Mouse (Mus musculus): Measurements from ENCODE around the gene Ndufs2. TPM values are rescaled to one million over a fixed set of nuclear protein-coding genes. Genes with fewer than 3 reads are reported as not detected.

Ndufs2 gene
- 267 and 268 TPM in 2 replicates for polyA plus RNA-seq (2016; fragmentation: Nextera tagmentation; extraction: Ambion mirVana)

- peaks cover 23% of the 10 kb centered on the region for H3K36me3 ChIP-seq
- H3K27me3 ChIP-seq (ENCODE audit: low read depth, poor library complexity, severe bottlenecking), result peaks cover 4% of the 10 kb centered on the region; the same call in 1 of the 2 replicates
- DNase-seq (ENCODE audit: low spot score), result peak; percentile 46
- H3K4me1 ChIP-seq, result peaks cover 69% of the 10 kb centered on the region
- 10% methylated on average over 26 of the region's 26 CpGs for WGBS
- peak within 1 kb of the TSS; percentile 86 for H3K27ac ChIP-seq (replicated peaks)
- H3K9me3 ChIP-seq (replicated peaks), result no peaks in the 10 kb centered on the region
- peak within 1 kb of the TSS; percentile 53 for H3K4me3 ChIP-seq
These were observed at the start of gene Ndufs2 for GRCm38 (mm10) chr1:171250680-171251593. TSS of gene Ndufs2 (minus strand) at chr1:171251388.

DNA sequence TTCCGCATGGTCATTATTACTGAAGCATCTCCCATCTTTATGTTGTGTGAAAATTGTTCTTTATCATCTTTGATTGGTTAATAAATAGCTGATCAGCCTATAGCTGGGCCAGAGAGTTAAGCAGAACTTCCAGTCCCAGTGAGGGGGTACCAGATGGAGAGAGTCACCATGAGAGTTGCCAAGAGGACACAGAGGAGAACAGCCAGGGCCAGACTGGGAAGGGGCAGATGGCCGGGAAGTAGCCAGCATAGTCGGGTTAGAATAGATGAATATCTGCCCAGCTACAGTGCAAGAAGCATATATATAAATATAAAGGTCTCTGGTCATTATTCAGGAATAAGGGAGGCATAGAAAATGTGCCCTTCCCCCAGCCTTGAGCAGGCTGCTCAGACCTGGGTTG is 47.0 kb upstream of the Ndufs2 start:
- H3K4me3 ChIP-seq, result no peak overlapping the region
- H3K4me1 ChIP-seq, result peaks cover 8% of the 10 kb centered on the region
- no peak for DNase-seq (ENCODE audit: low spot score)
- H3K27me3 ChIP-seq (ENCODE audit: low read depth, poor library complexity, severe bottlenecking), result peaks cover 33% of the 10 kb centered on the region
- no peak overlapping the region for H3K27ac ChIP-seq (replicated peaks)
- 79% methylated on average over 3 of the region's 3 CpGs for WGBS
- no peaks in the 10 kb centered on the region for H3K9me3 ChIP-seq (replicated peaks)
- H3K36me3 ChIP-seq, result no peaks in the 10 kb centered on the region

DNA sequence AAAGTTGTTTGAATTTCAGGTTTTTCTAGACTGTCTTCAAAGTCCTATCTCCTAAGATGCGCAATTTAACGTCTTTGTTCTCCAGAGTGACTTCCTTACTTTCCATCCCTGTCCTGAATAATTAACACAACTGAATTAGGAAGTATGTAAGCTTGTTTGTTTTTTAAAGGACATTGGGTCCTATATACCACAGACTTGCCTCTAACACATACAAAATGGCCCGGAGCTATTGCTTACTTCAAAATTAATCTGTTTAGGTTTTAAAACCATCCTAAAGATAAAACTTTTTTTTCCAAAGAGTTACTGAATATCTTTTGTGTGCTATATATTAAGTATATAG is 43.8 kb upstream of the Ndufs2 start:
- Histone ChIP-seq H3K36me3 (peaks cover 2% of the 10 kb centered on the region), H3K27me3 (ENCODE audit: low read depth, poor library complexity, severe bottlenecking) (peaks cover 33% of the 10 kb centered on the region), H3K9me3 (replicated peaks) (no peaks in the 10 kb centered on the region), H3K27ac (replicated peaks) (peak overlapping the region; percentile 98), H3K4me1 (peaks cover 10% of the 10 kb centered on the region), H3K4me3 (peak overlapping the region; percentile 72)
- WGBS, result 19% methylated on average over 3 of the region's 3 CpGs
- DNase-seq (ENCODE audit: low spot score), result no peak

- Histone ChIP-seq H3K4me3 (peak within 1 kb of the TSS; percentile 72), H3K4me1 (peaks cover 10% of the 10 kb centered on the region), H3K36me3 (peaks cover 8% of the 10 kb centered on the region), H3K27me3 (ENCODE audit: low read depth, poor library complexity, severe bottlenecking) (peaks cover 33% of the 10 kb centered on the region), H3K9me3 (replicated peaks) (no peaks in the 10 kb centered on the region), H3K27ac (replicated peaks) (peak within 1 kb of the TSS; percentile 98)
- DNase-seq (ENCODE audit: low spot score), result peak; percentile 85
- WGBS, result under 1% methylated on average over 42 of the region's 42 CpGs
These were observed 43.3 kb upstream of the Ndufs2 start, which contains the start of gene Ufc1 for GRCm38 (mm10) chr1:171294298-171295062. TSS of gene Ufc1 (minus strand) at chr1:171295024.

DNA sequence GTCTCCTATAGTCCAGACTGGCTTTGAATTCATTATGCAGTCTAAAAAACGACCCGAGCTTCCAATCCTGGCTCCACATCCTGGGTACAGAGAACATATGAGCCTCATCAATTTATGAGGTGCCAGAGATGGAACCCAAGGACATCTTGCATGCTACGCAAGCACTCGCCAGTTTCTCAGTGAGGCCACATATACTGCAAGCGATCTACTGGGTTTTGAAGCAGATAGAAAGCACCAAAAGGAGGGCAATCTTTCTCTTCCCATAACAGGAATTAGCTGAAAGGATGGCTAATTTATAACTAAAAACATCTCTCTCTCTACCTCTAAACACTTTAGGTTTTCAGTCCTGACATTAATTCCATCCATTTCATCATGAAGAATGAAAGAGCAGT is 42.7 kb upstream of the Ndufs2 start:
- no peak for DNase-seq (ENCODE audit: low spot score)
- Histone ChIP-seq H3K36me3 (peaks cover 14% of the 10 kb centered on the region), H3K27me3 (ENCODE audit: low read depth, poor library complexity, severe bottlenecking) (peaks cover 33% of the 10 kb centered on the region), H3K27ac (replicated peaks) (peak overlapping the region; percentile 98), H3K4me3 (peak overlapping the region; percentile 72), H3K4me1 (peaks cover 10% of the 10 kb centered on the region), H3K9me3 (replicated peaks) (no peaks in the 10 kb centered on the region)
- 57% methylated on average over 5 of the region's 5 CpGs for WGBS

GRCm38 (mm10) chr1:171293351-171293750 is 42.2 kb upstream of the Ndufs2 start:
- Histone ChIP-seq H3K9me3 (replicated peaks) (no peaks in the 10 kb centered on the region), H3K27me3 (ENCODE audit: low read depth, poor library complexity, severe bottlenecking) (peaks cover 30% of the 10 kb centered on the region), H3K4me1 (peaks cover 15% of the 10 kb centered on the region), H3K36me3 (peaks cover 19% of the 10 kb centered on the region), H3K27ac (replicated peaks) (no peak overlapping the region), H3K4me3 (peak overlapping the region; percentile 72)
- no peak for DNase-seq (ENCODE audit: low spot score)
- 95% methylated on average over 3 of the region's 3 CpGs for WGBS

DNA sequence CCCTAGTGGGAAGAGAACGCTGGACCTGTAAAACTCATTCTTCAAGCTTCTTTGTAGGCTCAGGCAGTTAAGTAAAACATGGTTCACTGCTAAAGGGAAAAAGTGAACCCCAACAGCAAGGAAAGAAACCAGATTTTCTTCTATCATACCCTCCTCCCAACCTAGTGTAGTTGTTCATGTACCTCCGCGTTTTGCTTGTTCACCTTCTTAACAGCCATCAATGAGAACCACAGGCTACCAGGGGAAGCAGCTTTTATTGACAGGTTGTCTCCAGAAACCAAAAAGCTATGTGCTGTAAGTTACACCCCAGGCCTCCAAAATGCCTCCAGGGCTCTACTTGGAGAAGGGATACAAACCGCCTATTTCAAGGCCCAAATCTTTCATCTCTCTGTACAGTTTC is 37.1 kb upstream of the Ndufs2 start:
- DNase-seq (ENCODE audit: low spot score), result no peak
- peaks cover 35% of the 10 kb centered on the region for H3K4me1 ChIP-seq
- WGBS, result 70% methylated on average over 4 of the region's 4 CpGs
- peak overlapping the region; percentile 100 for H3K27ac ChIP-seq (replicated peaks)
- H3K36me3 ChIP-seq, result peaks cover 55% of the 10 kb centered on the region
- peak overlapping the region; percentile 98 for H3K4me3 ChIP-seq
- H3K27me3 ChIP-seq (ENCODE audit: low read depth, poor library complexity, severe bottlenecking), result no peaks in the 10 kb centered on the region
- no peaks in the 10 kb centered on the region for H3K9me3 ChIP-seq (replicated peaks)

- peak within 1 kb of the TSS; percentile 100 for H3K27ac ChIP-seq (replicated peaks)
- peak; percentile 95 for DNase-seq (ENCODE audit: low spot score)
- under 1% methylated on average over 49 of the region's 49 CpGs for WGBS
- H3K27me3 ChIP-seq (ENCODE audit: low read depth, poor library complexity, severe bottlenecking), result no peaks in the 10 kb centered on the region
- peaks cover 32% of the 10 kb centered on the region for H3K4me1 ChIP-seq
- peak within 1 kb of the TSS; percentile 98 for H3K4me3 ChIP-seq
- H3K9me3 ChIP-seq (replicated peaks), result no peaks in the 10 kb centered on the region
- peaks cover 64% of the 10 kb centered on the region for H3K36me3 ChIP-seq
These were observed 36.2 kb upstream of the Ndufs2 start, which contains the start of gene Usp21 for GRCm38 (mm10) chr1:171287136-171288081. TSS of gene Usp21 (minus strand) at chr1:171287991.

DNA sequence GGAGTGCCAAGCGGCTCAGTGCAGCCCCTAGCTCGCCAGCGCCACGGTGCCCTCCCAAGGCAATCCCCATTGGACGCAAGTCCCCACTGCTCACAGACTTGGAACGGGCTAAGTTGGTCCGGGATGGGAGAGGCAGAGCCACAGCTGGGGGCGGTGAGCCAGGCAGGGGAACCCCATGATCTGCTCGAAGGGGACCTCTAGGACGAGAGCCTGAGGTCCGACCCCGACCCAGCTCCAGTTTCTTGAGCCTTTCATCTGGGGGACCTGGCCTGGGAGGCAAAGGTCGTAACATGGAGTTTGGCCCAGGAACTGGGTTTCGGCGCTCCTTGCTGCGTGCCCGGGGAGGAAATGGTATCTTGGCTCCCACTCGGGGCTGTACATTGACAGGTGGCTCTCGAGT is 35.3 kb upstream of the Ndufs2 start:
- H3K36me3 ChIP-seq, result peaks cover 69% of the 10 kb centered on the region
- peak overlapping the region; percentile 100 for H3K27ac ChIP-seq (replicated peaks)
- WGBS, result 91% methylated on average over 19 of the region's 19 CpGs
- DNase-seq (ENCODE audit: low spot score), result no peak
- H3K4me1 ChIP-seq, result peaks cover 41% of the 10 kb centered on the region
- peak overlapping the region; percentile 98 for H3K4me3 ChIP-seq
- no peaks in the 10 kb centered on the region for H3K9me3 ChIP-seq (replicated peaks)
- H3K27me3 ChIP-seq (ENCODE audit: low read depth, poor library complexity, severe bottlenecking), result no peaks in the 10 kb centered on the region

GRCm38 (mm10) chr1:171285096-171285892 is 34.1 kb upstream of the Ndufs2 start:
- 88% methylated on average over 20 of the region's 20 CpGs for WGBS
- Histone ChIP-seq H3K36me3 (peaks cover 69% of the 10 kb centered on the region), H3K4me1 (peaks cover 49% of the 10 kb centered on the region), H3K4me3 (peak overlapping the region; percentile 18), H3K27ac (replicated peaks) (no peak overlapping the region), H3K27me3 (ENCODE audit: low read depth, poor library complexity, severe bottlenecking) (no peaks in the 10 kb centered on the region), H3K9me3 (replicated peaks) (no peaks in the 10 kb centered on the region)
- no peak for DNase-seq (ENCODE audit: low spot score)

DNA sequence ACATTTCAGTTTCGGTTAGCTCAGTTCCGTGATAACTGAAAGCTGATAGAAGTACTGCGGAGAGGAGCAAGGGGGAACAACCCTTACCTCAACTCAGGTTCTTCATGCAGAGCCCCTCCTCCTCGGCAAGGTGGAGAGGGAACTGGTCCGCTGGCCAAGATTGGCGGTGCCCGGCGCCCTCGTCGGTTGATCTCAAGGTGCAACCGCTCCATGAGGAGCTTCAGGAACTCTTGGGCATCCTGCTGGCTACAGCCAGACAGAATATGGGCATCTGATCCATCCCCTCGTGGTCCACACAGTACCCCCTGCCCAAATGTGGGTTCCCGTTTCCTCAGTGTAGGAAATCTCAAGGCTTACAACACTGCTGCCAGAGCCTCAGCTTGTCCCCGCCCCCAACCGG is 33.3 kb upstream of the Ndufs2 start:
- no peaks in the 10 kb centered on the region for H3K27me3 ChIP-seq (ENCODE audit: low read depth, poor library complexity, severe bottlenecking)
- H3K9me3 ChIP-seq (replicated peaks), result no peaks in the 10 kb centered on the region
- DNase-seq (ENCODE audit: low spot score), result no peak
- H3K4me1 ChIP-seq, result peaks cover 57% of the 10 kb centered on the region
- H3K4me3 ChIP-seq, result peak overlapping the region; percentile 18; the same call in 1 of the 2 replicates
- WGBS, result 94% methylated on average over 15 of the region's 15 CpGs
- peaks cover 62% of the 10 kb centered on the region for H3K36me3 ChIP-seq
- no peak overlapping the region for H3K27ac ChIP-seq (replicated peaks)
